Comparison of ENCODE assay signal across 14 mouse cellular contexts in genomic region chr2:102541404-102542125, GRCm38 (mm10). TPM values are rescaled to one million over a fixed set of nuclear protein-coding genes. Genes with fewer than 3 reads are reported as not detected.
DNase-seq lines count a peak whose midpoint lies in the region; ATAC-seq and TF ChIP-seq lines count a peak whose summit lies in the region.
"Had no signal": no experiment of that assay in that cellular context is flagged by ENCODE, and none has a peak within 500 bp of the region (broad histone marks: within the 10 kb centered on the region; RNA-seq: fewer than 3 reads in every experiment).

No protein-coding gene starts in this region.

- peak; percentile 28; the same call in 1 of the 2 replicates for ATAC-seq in lung, embryonic 14.5 days (ENCODE audit: insufficient read depth)
- ATAC-seq: midbrain, embryonic 15.5 days; Patski had no signal

- 29% methylated on average over 4 of the region's 4 CpGs for WGBS in lung, embryonic 14.5 days

- no peak overlapping the region for H3K4me3 ChIP-seq in gastrocnemius, adult 2 months
- H3K4me3 ChIP-seq in lung, embryonic 14.5 days (ENCODE audit: low read depth, low read length), result no peak overlapping the region
- H3K4me3 ChIP-seq: heart, embryonic 10.5 days; midbrain, embryonic 15.5 days had no signal

- no peaks in the 10 kb centered on the region for H3K9me3 ChIP-seq in lung, embryonic 14.5 days (ENCODE audit: low read depth, low read length)
- H3K9me3 ChIP-seq: heart, embryonic 10.5 days; midbrain, embryonic 15.5 days had no signal

- H3K27ac ChIP-seq in gastrocnemius, adult 2 months, result no peak overlapping the region
- H3K27ac ChIP-seq in lung, embryonic 14.5 days (ENCODE audit: low read depth), result no peak overlapping the region
- H3K27ac ChIP-seq: heart, embryonic 10.5 days; macrophage; midbrain, embryonic 15.5 days; stomach, postnatal 0 days had no signal

- intact Hi-C loops in gastrocnemius, adult 2 months (cut with DNase I), result no loop called here
- intact Hi-C loops in gastrocnemius, postnatal 14 days (cut with DNase I; ENCODE audit: low total_unique reads), result no loop called here

- no peak overlapping the region for H3K9ac ChIP-seq in lung, embryonic 14.5 days
- H3K9ac ChIP-seq: midbrain, embryonic 15.5 days had no signal

- no peaks in the 10 kb centered on the region for H3K27me3 ChIP-seq in lung, embryonic 14.5 days (ENCODE audit: insufficient read depth, low read length)
- H3K27me3 ChIP-seq: midbrain, embryonic 15.5 days; Patski had no signal

- peak; percentile 41 for DNase-seq in adrenal gland, adult 2 months
- no peak for DNase-seq in adrenal gland, adult 8-10 months
- peak; percentile 58 for DNase-seq in gastrocnemius, adult 2 months
- DNase-seq in gastrocnemius, postnatal 14 days, result no peak
- peak; percentile 37 for DNase-seq in lung, embryonic 14.5 days
- DNase-seq in lung, postnatal 10 days, result no peak
- peak; percentile 44 for DNase-seq in brain, embryonic 14.5 days (ENCODE audit: low read depth)
- no peak for DNase-seq in urinary bladder, postnatal 25 days (ENCODE audit: low spot score)
- DNase-seq: cerebellum, adult 11-12 months had no signal

- 0 out of 2 replicates have a peak, but pooled peaks cover 4% of the 10 kb centered on the region for H3K4me1 ChIP-seq in lung, embryonic 14.5 days (ENCODE audit: insufficient read depth)
- H3K4me1 ChIP-seq: midbrain, embryonic 15.5 days had no signal

- no peak for TF ChIP-seq POLR2A in brain, embryonic 14.5 days (IDR thresholded peaks at IDR 0.05; ENCODE audit: borderline replicate concordance, extremely low read depth, insufficient read depth, insufficient read length, poor library complexity, severe bottlenecking)

- H3K36me3 ChIP-seq in lung, embryonic 14.5 days (ENCODE audit: insufficient read depth), result no peaks in the 10 kb centered on the region
- H3K36me3 ChIP-seq: heart, embryonic 10.5 days; midbrain, embryonic 15.5 days had no signal

- no peak overlapping the region for H3K4me2 ChIP-seq in lung, embryonic 14.5 days
- H3K4me2 ChIP-seq: midbrain, embryonic 15.5 days had no signal

- TF ChIP-seq CTCF in gastrocnemius, adult 2 months (IDR thresholded peaks at IDR 0.05), result no peak
- no peak for TF ChIP-seq CTCF in lung, embryonic 14.5 days (IDR thresholded peaks at IDR 0.05; ENCODE audit: low read depth)
- no peak for TF ChIP-seq CTCF in brain, embryonic 14.5 days (IDR thresholded peaks at IDR 0.05; ENCODE audit: borderline replicate concordance, extremely low read depth, insufficient read depth, insufficient read length)

RNA-seq across cellular contexts. Expression of gene Pamr1, which starts 8.2 kb away (rescaled TPM):
- total RNA-seq in adrenal gland, adult 2 months (2021), result 1 to 10 TPM; 1.3 to 2.9 TPM
- polyA plus RNA-seq in adrenal gland, adult 2 months (2012; rRNA removed), result 0.65 and 1.1 TPM in 2 replicates
- total RNA-seq in adrenal gland, adult 8-10 months (2022), result 1 to 10 TPM; 1.3 to 3.3 (median 2.1) TPM
- total RNA-seq in gastrocnemius, adult 2 months (2021), result 1 to 10 TPM; 3.3 to 7.4 TPM
- total RNA-seq in gastrocnemius, postnatal 14 days (2021), result 10 to 100 TPM; 11.0 to 14.2 TPM
- 16.2 and 17.9 TPM in 2 replicates for polyA plus RNA-seq in lung, embryonic 14.5 days (2014; fragmentation: Nextera tagmentation; extraction: Ambion mirVana)
- 4.8 and 6.2 TPM in 2 replicates for polyA plus RNA-seq in brain, embryonic 14.5 days (2012; rRNA removed)
- polyA plus RNA-seq: macrophage had no signal

Comparison
In these comparisons a context has a peak if more than half of its experiments do, and no peak if none do; other contexts are left out.
1. DNase-seq: peak in adrenal gland, adult 2 months (single experiment), gastrocnemius, adult 2 months (single experiment), lung, embryonic 14.5 days (single experiment) and brain, embryonic 14.5 days (single experiment); none in adrenal gland, adult 8-10 months (single experiment), gastrocnemius, postnatal 14 days (single experiment), lung, postnatal 10 days (single experiment) and urinary bladder, postnatal 25 days (single experiment).